Mouse (Mus musculus) stomach, postnatal 0 days (tissue): ENCODE measurements around the gene Adamts9. TPM values are rescaled to one million over a fixed set of nuclear protein-coding genes. Genes with fewer than 3 reads are reported as not detected.

Experiments used
- ATAC-seq: fragments of 200-750 bp; cut with Nextera tagmentation; 2 replicates; pipeline ENCODE4 v1.8.0; 2017; ENCODE audit not compliant: low FRiP score, low TSS enrichment
- DNase-seq: peaks from one replicate; pipeline ENCODE4 v3.0.0-alpha.2; 2016; ENCODE audit warnings: low spot score
- H3K27ac ChIP-seq: fragments of 300-500 bp; sonication (generic); replicated peaks from 2 replicates; pipeline ENCODE4 v1.5.1; 2014; ENCODE audit warnings: mild to moderate bottlenecking, control low read depth
- H3K27me3 ChIP-seq: fragments of 300-500 bp; sonication (generic); 2 replicates; pipeline ENCODE4 v1.6.1; 2014; ENCODE audit warnings: low read length; ENCODE audit not compliant: control insufficient read depth, insufficient read depth
- H3K36me3 ChIP-seq: fragments of 300-500 bp; sonication (generic); 2 replicates; pipeline ENCODE4 v1.6.1; 2014; ENCODE audit warnings: low read length, mixed read lengths; ENCODE audit not compliant: control insufficient read depth, insufficient read depth
- H3K4me1 ChIP-seq: fragments of 300-500 bp; sonication (generic); replicated peaks from 2 replicates; pipeline ENCODE4 v1.6.1; 2014; ENCODE audit warnings: antibody characterized with exemption; ENCODE audit not compliant: control insufficient read depth, insufficient read depth
- H3K4me2 ChIP-seq: fragments of 300-500 bp; sonication (generic); replicated peaks from 2 replicates; pipeline ENCODE4 v1.6.1; 2014; ENCODE audit warnings: low read depth, mild to moderate bottlenecking, control low read depth, moderate library complexity
- H3K4me3 ChIP-seq: fragments of 300-500 bp; sonication (generic); 2 replicates; pipeline ENCODE4 v1.5.1; 2014; ENCODE audit warnings: low read depth, low read length, control low read depth
- H3K9ac ChIP-seq: fragments of 300-500 bp; sonication (generic); 2 replicates; pipeline ENCODE4 v1.6.1; 2014; ENCODE audit warnings: mild to moderate bottlenecking, low read length, control low read depth, mixed read lengths
- H3K9me3 ChIP-seq: fragments of 300-500 bp; sonication (generic); 2 replicates; pipeline ENCODE4 v1.6.1; 2016; ENCODE audit warnings: low read length; ENCODE audit not compliant: control insufficient read depth
- CTCF ChIP-seq: IDR thresholded peaks from 2 replicates; pipeline ENCODE4 v1.5.1; 2016; ENCODE audit warnings: antibody characterized with exemption, low read depth, mild to moderate bottlenecking, moderate library complexity
- EP300 ChIP-seq: optimal IDR thresholded peaks from 2 replicates; pipeline ENCODE3; 2016; ENCODE audit warnings: antibody characterized with exemption
- WGBS: fragments of 180-500 bp; shearing (Covaris S2); extraction: QIAGEN DNeasy Blood & Tissue Kit; methylation state at CpG from one replicate; pipeline ENCODE4 v1.1.7; 2014; 5-methylcytosine and 5-hydroxymethylcytosine counted together
- polyA plus RNA-seq: library from polyadenylated mRNA; unstranded; fragments of >200 nt; fragmentation: Nextera tagmentation; extraction: Ambion mirVana; gene quantifications from 2 replicates; pipeline ENCODE4 v1.2.1, GENCODE M21; 2015

The Adamts9 gene
- polyA plus RNA-seq, 1 experiment from 2014 or later = 2.5 TPM

GRCm38 (mm10) chr6:92809818-92810217, 133.5 kb downstream of the Adamts9 start:
- no peak overlapping the region for H3K9ac ChIP-seq
- no peaks in the 10 kb centered on the region for H3K36me3 ChIP-seq
- H3K4me3 ChIP-seq = no peak overlapping the region
- H3K27me3 ChIP-seq = no peaks in the 10 kb centered on the region
- H3K9me3 ChIP-seq = no peaks in the 10 kb centered on the region
- H3K4me2 ChIP-seq = no peak overlapping the region
- DNase-seq (no peak), ATAC-seq (no peak)
- no peaks in the 10 kb centered on the region for H3K4me1 ChIP-seq
- H3K27ac ChIP-seq = no peak overlapping the region
- TF ChIP-seq EP300 (no peak), CTCF (no peak)
- 89% methylated on average over 3 of the region's 3 CpGs for WGBS

GRCm38 (mm10) chr6:92804254-92804971, 138.9 kb downstream of the Adamts9 start:
- H3K4me1 ChIP-seq = no peaks in the 10 kb centered on the region
- H3K9ac ChIP-seq = no peak overlapping the region
- H3K4me2 ChIP-seq = no peak overlapping the region
- H3K27ac ChIP-seq = no peak overlapping the region; the same call in 1 of the 2 replicates
- H3K36me3 ChIP-seq = no peaks in the 10 kb centered on the region
- no peak for ATAC-seq
- no peak overlapping the region for H3K4me3 ChIP-seq
- no peaks in the 10 kb centered on the region for H3K27me3 ChIP-seq
- no peaks in the 10 kb centered on the region for H3K9me3 ChIP-seq
- DNase-seq = no peak
- TF ChIP-seq EP300 (no peak), CTCF (no peak)
- 84% methylated on average over 3 of the region's 3 CpGs for WGBS

GRCm38 (mm10) chr6:92803213-92803612, 140.1 kb downstream of the Adamts9 start:
- Histone ChIP-seq H3K9ac (no peak overlapping the region), H3K4me1 (no peaks in the 10 kb centered on the region), H3K4me3 (no peak overlapping the region), H3K9me3 (no peaks in the 10 kb centered on the region), H3K27ac (peak overlapping the region; percentile 45; the same call in 1 of the 2 replicates), H3K27me3 (no peaks in the 10 kb centered on the region), H3K4me2 (no peak overlapping the region), H3K36me3 (no peaks in the 10 kb centered on the region)
- WGBS = 40% methylated on average over 6 of the region's 6 CpGs
- TF ChIP-seq EP300 (no peak), CTCF (no peak)
- ATAC-seq = peak; percentile 68; the same call in 1 of the 2 replicates
- peak; percentile 39 for DNase-seq

GRCm38 (mm10) chr6:92802421-92802820, 140.9 kb downstream of the Adamts9 start:
- Histone ChIP-seq H3K4me3 (no peak overlapping the region), H3K27me3 (no peaks in the 10 kb centered on the region), H3K4me2 (no peak overlapping the region), H3K36me3 (no peaks in the 10 kb centered on the region), H3K4me1 (no peaks in the 10 kb centered on the region), H3K9ac (no peak overlapping the region), H3K27ac (no peak overlapping the region), H3K9me3 (no peaks in the 10 kb centered on the region)
- WGBS = 92% methylated on average over 11 of the region's 11 CpGs
- ATAC-seq = no peak
- DNase-seq = no peak
- TF ChIP-seq CTCF = no peak
- no peak for TF ChIP-seq EP300

- Histone ChIP-seq H3K9ac (no peak overlapping the region), H3K27ac (no peak overlapping the region)
- ATAC-seq = no peak
Observed at GRCm38 (mm10) chr6:92801462-92801861, 141.8 kb downstream of the Adamts9 start.

GRCm38 (mm10) chr6:92793804-92794203, 149.5 kb downstream of the Adamts9 start:
- H3K9me3 ChIP-seq = no peaks in the 10 kb centered on the region
- 59% methylated on average over 6 of the region's 6 CpGs for WGBS
- no peak overlapping the region for H3K27ac ChIP-seq
- no peak for TF ChIP-seq EP300
- TF ChIP-seq CTCF = no peak
- ATAC-seq = no peak
- no peaks in the 10 kb centered on the region for H3K27me3 ChIP-seq
- no peaks in the 10 kb centered on the region for H3K4me1 ChIP-seq
- no peak for DNase-seq
- peaks cover 5% of the 10 kb centered on the region; the same call in 1 of the 2 replicates for H3K36me3 ChIP-seq
- H3K9ac ChIP-seq = no peak overlapping the region
- H3K4me3 ChIP-seq = no peak overlapping the region
- H3K4me2 ChIP-seq = no peak overlapping the region

More at GRCm38 (mm10) chr6:92801462-92801861, 141.8 kb downstream of the Adamts9 start:
- Histone ChIP-seq H3K4me2 (no peak overlapping the region), H3K4me3 (no peak overlapping the region), H3K4me1 (no peaks in the 10 kb centered on the region), H3K27me3 (no peaks in the 10 kb centered on the region), H3K36me3 (no peaks in the 10 kb centered on the region), H3K9me3 (no peaks in the 10 kb centered on the region)
- 62% methylated on average over 2 of the region's 2 CpGs for WGBS
- no peak for DNase-seq
- TF ChIP-seq EP300 = no peak
- no peak for TF ChIP-seq CTCF
